Mouse (Mus musculus) thymus, postnatal 36 days (tissue): ENCODE results near the gene Hist1h2bg.
"Not testable (repeated sequence)": the region's sequence is repeated elsewhere in the genome, so short reads cannot be mapped to it uniquely, and the experiment has no call there.

Source experiments
- DNase-seq, 2 experiments: peaks; one replicate each; pipeline ENCODE4 v3.0.0; 2022; ENCODE audit warnings: mixed read lengths in 2 of 2

The Hist1h2bg gene

DNA sequence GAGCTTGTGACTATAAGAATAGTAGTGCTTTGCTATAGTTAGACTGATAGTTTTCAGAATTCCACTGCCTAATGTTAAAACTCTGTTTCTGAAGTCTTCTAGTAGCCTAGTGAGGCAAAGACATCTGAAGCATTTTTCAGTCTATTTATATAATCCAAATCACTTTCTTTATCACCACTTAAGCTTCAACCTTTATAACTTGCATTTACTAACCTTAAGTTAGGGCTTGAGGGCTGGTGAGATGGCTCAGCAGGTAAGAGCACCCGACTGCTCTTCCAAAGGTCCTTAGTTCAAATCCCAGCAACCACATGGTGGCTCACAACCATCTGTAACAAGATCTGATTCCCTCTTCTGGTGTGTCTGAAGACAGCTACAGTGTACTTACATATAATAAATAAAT is 31.4 kb upstream of the Hist1h2bg start:
- not testable (repeated sequence) for DNase-seq

DNA sequence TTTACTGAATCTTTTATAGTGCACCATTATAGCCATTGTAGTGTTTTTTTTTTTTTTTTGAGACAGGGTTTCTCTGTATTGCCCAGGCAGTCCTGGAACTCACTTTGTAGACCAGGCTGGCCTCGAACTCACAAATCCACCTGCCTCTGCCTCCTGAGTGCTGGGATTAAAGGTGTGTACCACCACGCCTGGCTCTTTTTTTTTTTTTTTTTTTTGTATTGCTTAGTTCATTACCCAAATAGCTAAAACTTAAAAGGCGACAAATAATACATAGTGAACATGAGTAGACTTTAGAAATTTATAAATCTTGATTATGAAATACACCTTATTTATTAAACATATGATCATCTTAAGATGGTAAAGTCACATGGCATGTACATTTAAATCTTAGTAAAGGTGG is 29.7 kb upstream of the Hist1h2bg start:
- DNase-seq = no peak

DNA sequence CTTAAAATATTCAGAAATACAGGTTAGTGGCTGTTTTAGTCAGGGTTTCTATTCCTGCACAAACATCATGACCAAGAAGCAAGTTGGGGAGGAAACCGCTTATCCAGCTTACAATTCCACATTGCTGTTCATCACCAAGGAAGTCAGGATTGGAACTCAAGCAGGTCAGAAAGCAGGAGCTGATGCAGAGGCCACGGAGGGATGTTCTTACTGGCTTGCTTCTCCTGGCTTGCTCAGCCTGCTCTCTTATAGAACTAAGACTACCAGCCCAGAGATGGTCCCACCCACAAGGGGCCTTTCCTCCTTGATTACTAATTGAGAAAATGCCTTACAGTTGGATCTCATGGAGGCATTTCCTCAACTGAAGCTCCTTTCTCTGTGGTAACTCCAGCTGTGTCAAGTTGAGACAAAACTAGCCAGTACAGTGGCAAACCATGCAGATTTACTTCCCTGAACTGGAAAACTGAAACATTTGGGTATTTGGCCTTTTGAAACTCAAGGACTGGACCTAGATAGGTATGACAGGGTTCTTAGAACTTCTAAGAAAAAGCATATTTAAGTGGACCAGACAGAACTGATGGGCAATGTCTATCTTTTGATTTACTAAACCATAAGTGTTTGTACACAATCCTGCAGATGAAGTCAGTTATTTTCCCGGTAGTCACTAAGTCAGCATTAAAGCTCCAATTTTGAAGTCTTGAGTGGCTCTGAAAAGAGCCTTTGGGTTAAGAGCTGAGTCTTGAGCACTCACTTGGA is 28.8 kb upstream of the Hist1h2bg start:
- DNase-seq = not testable (repeated sequence)

DNA sequence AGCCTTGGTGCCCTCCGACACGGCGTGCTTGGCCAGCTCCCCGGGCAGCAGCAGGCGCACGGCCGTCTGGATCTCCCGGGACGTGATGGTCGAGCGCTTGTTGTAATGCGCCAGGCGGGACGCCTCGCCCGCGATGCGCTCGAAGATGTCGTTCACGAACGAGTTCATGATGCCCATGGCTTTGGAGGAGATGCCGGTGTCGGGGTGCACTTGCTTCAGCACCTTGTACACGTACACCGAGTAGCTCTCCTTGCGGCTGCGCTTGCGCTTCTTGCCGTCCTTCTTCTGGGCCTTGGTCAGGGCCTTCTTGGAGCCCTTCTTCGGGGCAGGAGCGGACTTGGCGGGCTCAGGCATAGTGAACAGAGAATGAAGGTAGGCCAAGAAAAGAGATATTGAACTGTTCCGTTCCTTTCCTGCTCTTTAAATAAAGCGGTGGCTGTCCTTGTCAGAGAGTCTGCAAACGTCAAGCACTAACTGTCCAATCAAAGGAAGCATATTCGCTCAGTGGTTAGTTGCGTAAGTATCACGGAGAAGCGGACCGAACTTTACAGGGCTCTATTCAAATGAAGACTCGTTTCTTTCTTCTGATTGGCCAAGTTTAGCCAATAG is 28.1 kb upstream of the Hist1h2bg start, which contains the start of gene Hist1h2bh:
Gene Hist1h2bh (minus strand): TSS at position 394 of the 609 bp plus-strand sequence.
- peak; percentile 70 to 72 for DNase-seq

DNA sequence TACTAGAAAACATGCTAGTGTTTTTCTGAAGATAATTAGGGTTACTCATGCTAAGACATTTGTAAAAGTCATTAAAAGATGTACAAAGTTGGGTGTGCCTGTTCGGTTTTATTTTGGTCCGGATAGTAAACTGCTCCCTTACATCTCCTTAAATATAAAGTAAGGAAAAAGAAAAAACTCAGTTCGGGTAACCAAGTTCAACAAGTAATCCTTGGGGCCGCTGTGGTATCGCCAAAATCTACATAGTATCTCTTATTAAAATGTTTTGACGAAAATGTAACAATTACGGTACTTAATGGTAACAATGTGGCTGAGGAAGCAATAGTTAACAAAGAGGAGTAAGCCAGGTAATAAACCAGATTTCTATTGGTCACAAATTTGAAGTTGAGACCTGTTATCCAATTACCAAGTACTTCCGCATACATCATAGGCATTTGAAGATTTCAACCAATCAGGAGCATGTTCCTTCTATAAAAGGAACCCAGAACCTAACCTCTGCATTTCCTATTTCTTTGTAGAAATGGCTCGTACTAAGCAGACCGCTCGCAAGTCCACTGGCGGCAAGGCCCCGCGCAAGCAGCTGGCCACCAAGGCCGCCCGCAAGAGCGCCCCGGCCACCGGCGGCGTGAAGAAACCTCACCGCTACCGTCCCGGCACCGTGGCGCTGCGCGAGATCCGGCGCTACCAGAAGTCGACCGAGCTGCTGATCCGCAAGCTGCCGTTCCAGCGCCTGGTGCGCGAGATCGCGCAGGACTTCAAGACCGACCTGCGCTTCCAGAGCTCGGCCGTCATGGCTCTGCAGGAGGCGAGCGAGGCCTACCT is 27.0 kb upstream of the Hist1h2bg start, which contains the start of gene Hist1h3f:
Gene Hist1h3f (plus strand): TSS at position 88 of the 822 bp plus-strand sequence.
- peak; percentile 74 to 78 for DNase-seq

DNA sequence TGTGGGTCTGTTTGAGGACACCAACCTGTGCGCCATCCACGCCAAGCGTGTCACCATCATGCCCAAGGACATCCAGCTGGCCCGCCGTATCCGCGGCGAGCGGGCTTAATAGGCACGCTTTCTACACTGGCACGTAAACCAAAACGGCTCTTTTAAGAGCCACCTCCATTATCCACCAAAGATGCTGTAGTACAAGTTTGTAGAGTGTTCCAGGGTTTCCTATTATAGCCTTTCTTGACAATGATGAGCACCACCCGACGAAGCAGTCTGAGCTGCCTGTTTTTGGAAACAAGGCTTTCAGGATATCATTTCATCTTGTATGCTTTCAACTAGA is 26.4 kb upstream of the Hist1h2bg start:
- DNase-seq = not testable (repeated sequence)

DNA sequence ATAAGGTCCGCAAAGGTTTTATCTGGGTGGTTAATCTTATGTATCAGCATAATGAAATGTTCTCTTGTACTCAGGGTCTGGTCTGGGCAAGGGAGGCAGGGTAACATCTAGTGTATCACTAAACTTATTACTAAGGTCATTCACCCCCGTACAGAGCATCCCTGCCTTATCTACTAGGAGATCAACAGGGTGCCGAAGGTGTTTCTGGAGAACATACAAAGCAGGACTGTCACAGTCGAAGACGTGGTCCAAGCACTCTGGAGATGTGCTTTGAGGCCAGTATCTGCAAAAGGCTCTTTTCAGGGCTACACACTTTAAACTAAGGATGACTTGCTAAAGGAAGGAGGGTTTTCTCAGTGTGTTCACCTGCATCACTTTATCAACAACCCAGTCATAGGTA is 24.5 kb upstream of the Hist1h2bg start:
- no peak for DNase-seq

DNA sequence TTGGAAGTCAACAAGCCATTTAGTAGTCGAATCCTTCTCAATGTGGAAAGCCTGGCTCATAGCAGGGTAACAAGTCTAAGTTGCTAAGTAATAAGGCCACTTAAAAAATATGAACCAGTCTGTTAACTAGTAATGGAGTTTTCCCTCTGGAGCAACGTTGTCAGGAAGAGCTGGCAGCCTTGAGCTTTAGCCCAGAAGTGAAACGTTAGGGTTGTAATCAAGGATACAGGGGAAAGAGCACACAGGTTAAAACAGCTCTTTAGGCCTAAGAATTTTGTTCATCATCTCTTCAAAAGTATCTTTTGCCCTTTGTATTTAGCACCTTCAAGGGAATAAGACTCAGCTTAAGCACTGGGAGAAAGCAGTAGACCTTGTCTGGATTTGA is 20.4 kb upstream of the Hist1h2bg start:
- no peak for DNase-seq

DNA sequence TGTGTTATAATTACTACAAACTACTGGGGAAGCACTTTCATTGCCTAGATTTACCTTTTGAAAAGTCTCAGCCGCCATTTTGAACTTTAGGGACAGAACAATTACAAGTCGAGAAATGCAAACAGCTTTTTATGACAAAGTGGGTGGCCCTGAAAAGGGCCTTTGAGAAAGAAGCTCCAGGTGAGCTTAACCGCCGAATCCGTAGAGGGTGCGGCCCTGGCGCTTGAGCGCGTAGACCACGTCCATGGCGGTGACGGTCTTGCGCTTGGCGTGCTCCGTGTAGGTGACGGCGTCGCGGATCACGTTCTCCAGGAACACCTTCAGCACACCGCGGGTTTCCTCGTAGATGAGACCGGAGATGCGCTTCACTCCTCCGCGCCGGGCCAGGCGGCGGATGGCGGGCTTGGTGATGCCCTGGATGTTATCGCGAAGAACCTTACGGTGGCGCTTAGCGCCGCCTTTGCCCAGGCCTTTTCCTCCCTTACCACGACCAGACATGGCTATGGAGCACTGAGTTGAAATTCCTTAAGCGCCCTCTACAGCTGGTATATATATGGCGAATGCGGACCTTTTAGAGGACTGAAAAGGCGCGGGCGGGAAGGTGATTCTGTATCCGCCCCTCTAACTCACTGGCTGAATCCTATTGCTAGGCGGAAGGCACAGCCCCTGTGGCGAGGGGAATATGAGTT is 19.9 kb upstream of the Hist1h2bg start, which contains the start of gene Hist1h4f:
Gene Hist1h4f (minus strand): TSS at position 503 of the 689 bp plus-strand sequence.
- DNase-seq = peak; percentile 84 to 88

DNA sequence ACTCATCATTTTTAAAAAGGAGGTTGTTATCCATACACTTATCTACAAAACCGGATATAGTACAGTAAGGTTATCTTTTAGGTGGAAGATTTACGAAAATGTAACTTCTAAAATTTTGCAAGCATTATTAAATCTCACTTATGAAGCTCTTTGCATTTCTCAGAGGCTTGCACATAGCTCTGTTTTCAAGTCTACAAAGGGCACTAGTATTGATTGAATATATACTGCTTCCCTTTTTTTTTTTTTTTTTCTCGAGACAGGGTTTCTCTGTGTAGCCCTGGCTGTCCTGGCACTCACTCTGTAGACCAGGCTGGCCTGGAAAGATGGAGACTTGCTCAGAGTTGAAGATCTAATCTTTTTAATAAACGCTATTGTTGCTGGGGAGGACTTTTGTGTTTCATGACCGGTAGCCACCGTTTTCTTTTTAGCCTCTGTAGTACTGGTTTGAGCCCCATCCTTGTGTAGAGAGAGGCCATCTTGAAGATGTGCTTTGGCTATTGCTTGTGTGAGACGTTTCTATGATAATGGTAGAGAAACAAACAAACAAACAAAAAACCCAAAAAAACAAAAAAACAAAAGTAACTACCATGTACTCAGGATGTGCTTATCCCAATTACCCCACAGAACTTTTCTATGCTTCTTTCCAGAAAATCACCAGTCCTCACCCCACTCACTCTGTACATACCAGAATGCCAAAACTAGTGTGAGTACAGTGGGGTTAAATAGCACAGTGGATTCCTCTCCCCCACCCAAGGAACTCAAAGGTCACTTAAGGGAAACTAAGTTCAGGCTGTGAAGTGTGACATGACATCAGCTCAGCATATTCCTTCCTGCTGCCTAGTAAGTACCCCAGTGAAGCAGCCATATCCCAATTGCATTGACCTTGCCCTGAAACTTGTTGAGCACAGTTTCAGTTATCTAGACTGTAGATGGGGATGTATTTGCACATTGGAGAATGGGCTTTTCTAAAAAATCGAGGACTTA is 19.0 kb upstream of the Hist1h2bg start:
- no peak for DNase-seq

DNA sequence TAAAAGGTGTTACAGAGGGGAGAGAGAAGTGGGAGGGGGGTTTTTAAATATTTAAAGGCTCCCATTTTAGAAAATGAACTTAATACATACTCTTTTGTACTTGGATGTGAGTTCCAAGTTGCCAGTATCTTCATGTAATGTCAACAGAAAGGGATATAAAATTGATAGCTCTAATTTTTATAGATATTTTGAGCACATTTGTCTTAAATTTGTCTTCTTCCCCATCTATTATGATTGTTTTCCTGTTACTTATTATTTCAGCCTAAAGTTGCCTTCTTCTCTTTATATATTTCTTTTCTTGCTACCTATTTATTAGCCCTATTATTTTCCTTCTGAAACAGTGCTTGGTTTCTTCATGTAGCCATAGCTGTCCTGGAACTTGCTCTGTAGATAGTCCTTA is 18.2 kb upstream of the Hist1h2bg start, which contains the start of gene Hist1h1d:
Gene Hist1h1d (plus strand): TSS at position 301 of the 400 bp plus-strand sequence.
- no peak for DNase-seq

DNA sequence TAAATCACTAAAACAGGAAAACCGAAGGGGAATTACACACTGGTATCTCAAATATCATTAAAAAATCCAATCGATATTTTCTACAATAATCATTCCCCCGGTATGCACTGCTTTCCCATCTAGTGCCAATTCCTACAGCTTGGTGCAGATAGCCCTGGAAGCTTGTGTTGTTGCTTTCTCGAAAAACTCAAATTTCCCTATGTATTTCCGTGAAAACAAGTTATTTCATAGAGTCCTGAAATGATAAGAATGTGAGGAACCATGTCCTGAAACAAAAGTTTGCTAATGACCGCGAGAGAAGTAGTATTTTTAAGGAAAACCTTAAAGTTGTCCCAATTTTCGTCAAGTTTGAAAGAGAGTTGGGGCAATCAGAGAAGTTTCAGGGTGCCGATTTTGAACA is 16.8 kb upstream of the Hist1h2bg start:
- DNase-seq = no peak

DNA sequence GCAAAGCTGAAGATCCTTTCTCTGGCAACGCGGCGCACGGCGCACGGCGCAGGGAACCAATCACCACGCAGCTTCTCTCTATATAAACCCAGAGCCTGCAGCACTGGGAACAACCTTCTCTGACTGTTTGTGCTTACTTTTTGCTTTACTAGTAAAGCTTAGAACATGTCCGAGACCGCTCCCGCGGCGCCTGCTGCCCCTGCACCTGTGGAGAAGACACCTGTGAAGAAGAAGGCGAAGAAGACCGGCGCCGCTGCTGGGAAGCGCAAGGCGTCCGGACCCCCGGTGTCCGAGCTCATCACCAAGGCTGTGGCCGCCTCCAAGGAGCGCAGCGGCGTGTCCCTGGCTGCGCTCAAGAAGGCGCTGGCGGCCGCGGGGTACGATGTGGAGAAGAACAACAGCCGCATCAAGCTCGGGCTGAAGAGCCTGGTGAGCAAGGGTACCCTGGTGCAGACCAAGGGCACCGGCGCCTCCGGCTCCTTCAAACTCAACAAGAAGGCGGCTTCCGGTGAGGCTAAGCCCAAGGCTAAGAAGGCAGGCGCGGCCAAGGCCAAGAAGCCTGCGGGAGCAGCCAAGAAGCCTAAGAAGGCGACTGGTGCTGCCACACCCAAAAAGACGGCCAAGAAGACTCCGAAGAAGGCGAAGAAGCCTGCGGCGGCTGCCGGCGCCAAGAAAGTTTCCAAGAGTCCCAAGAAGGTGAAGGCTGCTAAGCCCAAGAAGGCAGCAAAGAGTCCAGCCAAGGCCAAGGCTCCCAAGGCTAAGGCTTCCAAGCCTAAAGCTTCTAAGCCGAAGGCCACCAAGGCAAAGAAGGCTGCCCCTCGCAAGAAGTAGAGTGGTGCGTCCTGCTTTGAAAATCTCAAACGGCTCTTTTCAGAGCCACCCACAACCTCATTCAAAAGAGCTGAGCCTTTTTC is 16.0 kb upstream of the Hist1h2bg start:
- DNase-seq = peak; percentile 87 to 93

DNA sequence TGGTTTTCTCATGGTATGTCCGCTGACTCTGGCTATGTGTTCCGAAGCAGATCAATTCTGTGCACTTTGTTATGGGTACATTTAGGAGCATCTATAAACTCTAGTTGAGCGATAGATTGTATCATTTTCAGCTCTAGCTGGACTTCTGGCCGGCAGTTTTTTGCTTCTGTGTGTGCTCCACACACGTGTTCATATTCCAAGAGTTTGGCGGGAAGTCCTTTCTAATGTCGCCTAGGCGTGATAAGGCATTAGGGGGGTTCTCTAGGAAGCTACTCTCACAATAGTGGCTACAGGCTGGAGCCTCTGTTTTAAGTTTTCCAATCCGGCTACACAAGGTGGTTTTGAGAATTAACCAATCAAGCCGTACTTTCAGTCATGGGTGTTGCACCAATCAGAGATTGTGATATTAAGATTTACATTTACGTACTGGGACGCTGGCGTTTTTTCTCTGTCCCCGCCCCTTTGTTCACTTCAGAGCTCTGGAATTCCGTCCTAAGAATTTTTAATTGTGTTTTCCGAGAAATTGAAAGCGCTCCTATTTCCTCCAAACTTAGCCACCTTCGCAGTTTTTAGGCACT is 15.3 kb upstream of the Hist1h2bg start:
- peak; percentile 54 to 59 for DNase-seq

DNA sequence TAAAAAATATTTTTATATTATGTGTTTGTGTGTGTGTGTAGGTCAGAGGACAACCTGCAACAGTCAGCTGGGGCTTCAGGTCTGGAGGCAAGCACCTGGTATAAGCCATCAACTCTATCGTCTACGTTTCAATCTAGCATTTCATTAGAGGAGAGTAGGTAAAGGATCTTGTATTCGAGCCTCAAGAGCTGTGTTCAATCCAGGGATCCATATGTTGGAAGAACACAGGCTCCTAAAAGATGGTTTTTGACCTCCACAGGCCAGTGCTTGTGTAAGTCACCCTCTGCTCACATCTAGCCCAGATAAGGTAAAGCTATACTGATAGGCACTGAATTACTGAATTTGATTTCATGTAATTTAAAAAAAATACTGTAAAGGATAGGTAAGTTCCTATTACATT is 14.3 kb upstream of the Hist1h2bg start:
- DNase-seq = no peak

DNA sequence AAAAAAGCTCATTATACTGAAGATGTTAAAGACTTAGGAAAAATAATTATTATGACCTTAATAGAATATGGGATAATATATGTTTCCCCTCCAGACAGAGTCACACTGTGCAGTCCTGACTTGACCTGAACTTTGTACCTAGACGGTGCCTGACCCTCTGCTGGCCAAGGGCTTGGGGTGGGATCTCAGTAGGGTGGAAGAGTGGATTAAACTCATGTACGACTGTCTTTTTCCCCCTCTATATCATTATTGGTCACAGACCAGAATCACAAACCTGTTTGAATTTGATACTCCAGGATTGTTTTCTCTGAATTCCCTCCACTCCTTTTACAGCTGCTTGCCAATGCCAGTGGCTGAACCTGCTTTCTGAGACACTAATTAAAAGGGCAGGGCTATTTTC is 10.5 kb upstream of the Hist1h2bg start:
- not testable (repeated sequence) for DNase-seq

DNA sequence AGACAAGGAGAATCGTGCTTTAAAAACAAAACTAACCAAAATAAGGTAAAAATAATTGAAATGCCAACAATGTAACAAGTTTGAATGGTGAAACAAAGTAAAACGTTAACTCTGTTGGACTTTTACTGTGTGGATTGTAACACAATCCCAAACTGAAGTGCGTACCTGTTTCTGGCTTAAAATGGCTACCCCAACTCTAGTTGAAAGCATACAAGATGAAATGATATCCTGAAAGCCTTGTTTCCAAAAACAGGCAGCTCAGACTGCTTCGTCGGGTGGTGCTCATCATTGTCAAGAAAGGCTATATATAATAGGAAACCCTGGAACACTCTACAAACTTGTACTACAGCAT is 9.7 kb upstream of the Hist1h2bg start:
- not testable (repeated sequence) for DNase-seq

DNA sequence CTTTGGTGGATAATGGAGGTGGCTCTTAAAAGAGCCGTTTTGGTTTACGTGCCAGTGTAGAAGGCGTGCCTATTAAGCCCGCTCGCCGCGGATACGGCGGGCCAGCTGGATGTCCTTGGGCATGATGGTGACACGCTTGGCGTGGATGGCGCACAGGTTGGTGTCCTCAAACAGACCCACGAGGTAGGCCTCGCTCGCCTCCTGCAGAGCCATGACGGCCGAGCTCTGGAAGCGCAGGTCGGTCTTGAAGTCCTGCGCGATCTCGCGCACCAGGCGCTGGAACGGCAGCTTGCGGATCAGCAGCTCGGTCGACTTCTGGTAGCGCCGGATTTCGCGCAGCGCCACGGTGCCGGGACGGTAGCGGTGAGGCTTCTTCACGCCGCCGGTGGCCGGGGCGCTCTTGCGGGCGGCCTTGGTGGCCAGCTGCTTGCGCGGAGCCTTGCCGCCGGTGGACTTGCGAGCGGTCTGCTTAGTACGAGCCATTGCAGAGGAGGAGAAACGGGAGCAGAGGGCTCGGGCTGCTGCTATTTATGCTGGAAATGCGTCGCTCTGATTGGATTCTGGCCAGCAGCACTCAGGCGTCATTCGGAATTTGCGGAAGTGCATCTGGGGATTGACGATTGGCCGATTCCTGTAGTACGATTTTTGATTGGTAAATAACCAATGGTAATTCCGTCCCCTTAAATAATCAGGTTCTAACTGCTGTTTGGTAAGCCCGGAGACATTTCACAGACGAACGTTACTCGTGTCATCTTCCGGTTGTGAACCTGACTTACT is 9.1 kb upstream of the Hist1h2bg start, which contains the start of gene Hist1h3e:
Gene Hist1h3e (minus strand): TSS at position 487 of the 777 bp plus-strand sequence.
- DNase-seq = peak; percentile 86 to 90
